ENCODE assay signal across 28 mouse cellular contexts in the genomic region with DNA sequence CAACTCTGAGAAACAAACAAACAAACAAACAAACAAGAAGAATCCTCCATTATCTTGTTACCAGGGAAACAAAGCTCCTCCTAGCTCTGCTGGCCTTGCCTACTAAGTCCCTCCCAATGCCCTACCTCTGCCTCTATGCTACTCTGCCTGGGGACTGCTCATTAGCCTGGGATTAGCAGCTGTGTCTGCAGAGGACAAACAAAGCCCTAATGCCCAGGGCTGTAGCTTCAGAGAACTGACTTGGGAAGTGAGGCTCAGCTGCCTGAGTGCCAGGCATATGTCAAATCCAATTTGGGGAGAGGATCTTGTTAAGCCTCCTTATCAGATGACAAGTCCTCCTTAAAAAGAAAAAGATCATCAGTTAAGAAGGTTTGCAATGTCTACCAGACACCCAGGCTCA. TPM values are rescaled to one million over a fixed set of nuclear protein-coding genes. Genes with fewer than 3 reads are reported as not detected.
A peak's percentile ranks its signal among the peaks of the same experiment; 100 is the strongest.
DNase-seq lines count a peak whose midpoint lies in the region; ATAC-seq and TF ChIP-seq lines count a peak whose summit lies in the region.
"Had no signal": no experiment of that assay in that cellular context is flagged by ENCODE, and none has a peak within 500 bp of the region (broad histone marks: within the 10 kb centered on the region; RNA-seq: fewer than 3 reads in every experiment).

No protein-coding gene starts in this region.

- H3K36me3 ChIP-seq in forebrain, embryonic 14.5 days (ENCODE audit: control insufficient read depth, insufficient read depth, low read length), result no peaks in the 10 kb centered on the region
- no peaks in the 10 kb centered on the region for H3K36me3 ChIP-seq in forebrain, embryonic 12.5 days (replicated peaks)
- no peaks in the 10 kb centered on the region for H3K36me3 ChIP-seq in embryonic facial prominence, embryonic 10.5 days (replicated peaks)
- H3K36me3 ChIP-seq: embryonic facial prominence, embryonic 12.5 days; hindbrain, embryonic 12.5 days; limb, embryonic 10.5 days had no signal

- no peak overlapping the region for H3K9ac ChIP-seq in forebrain, embryonic 14.5 days (ENCODE audit: low read length)
- no peak overlapping the region for H3K9ac ChIP-seq in forebrain, embryonic 12.5 days
- H3K9ac ChIP-seq: embryonic facial prominence, embryonic 12.5 days; hindbrain, embryonic 12.5 days had no signal

- TF ChIP-seq CTCF in brain, embryonic 14.5 days (IDR thresholded peaks at IDR 0.05; ENCODE audit: borderline replicate concordance, extremely low read depth, insufficient read depth, insufficient read length), result no peak

- TF ChIP-seq POLR2A in brain, embryonic 14.5 days (IDR thresholded peaks at IDR 0.05; ENCODE audit: borderline replicate concordance, extremely low read depth, insufficient read depth, insufficient read length, poor library complexity, severe bottlenecking), result no peak

- no peak overlapping the region for H3K4me3 ChIP-seq in forebrain, embryonic 14.5 days (ENCODE audit: low read depth, low read length)
- H3K4me3 ChIP-seq in forebrain, embryonic 12.5 days (replicated peaks), result no peak overlapping the region
- H3K4me3 ChIP-seq in embryonic facial prominence, embryonic 10.5 days, result no peak overlapping the region
- H3K4me3 ChIP-seq: embryonic facial prominence, embryonic 12.5 days; hindbrain, embryonic 12.5 days; layer of hippocampus, adult 2 months; limb, embryonic 10.5 days; myocyte had no signal

- H3K9me3 ChIP-seq in forebrain, embryonic 14.5 days (replicated peaks; ENCODE audit: control insufficient read depth, low read length), result no peaks in the 10 kb centered on the region
- H3K9me3 ChIP-seq in forebrain, embryonic 12.5 days, result no peaks in the 10 kb centered on the region
- no peaks in the 10 kb centered on the region for H3K9me3 ChIP-seq in embryonic facial prominence, embryonic 10.5 days
- H3K9me3 ChIP-seq: embryonic facial prominence, embryonic 12.5 days; hindbrain, embryonic 12.5 days; limb, embryonic 10.5 days had no signal

- H3K4me1 ChIP-seq in forebrain, embryonic 14.5 days (ENCODE audit: control insufficient read depth, insufficient read depth, low read length), result no peaks in the 10 kb centered on the region
- 0 out of 2 replicates have a peak, but pooled peaks cover 5% of the 10 kb centered on the region for H3K4me1 ChIP-seq in forebrain, embryonic 12.5 days
- no peaks in the 10 kb centered on the region for H3K4me1 ChIP-seq in embryonic facial prominence, embryonic 10.5 days
- H3K4me1 ChIP-seq: embryonic facial prominence, embryonic 12.5 days; limb, embryonic 10.5 days had no signal

- ATAC-seq in forebrain, embryonic 14.5 days, result no peak
- no peak for ATAC-seq in forebrain, embryonic 12.5 days (ENCODE audit: low FRiP score)
- ATAC-seq in erythroid progenitor cell, adult 5-6 weeks (replicated peaks; ENCODE audit: low FRiP score, poor library complexity, severe bottlenecking), result no peak

- DNase-seq in forebrain, embryonic 14.5 days (ENCODE audit: low spot score), result peak; percentile 2
- peak; percentile 80 for DNase-seq in brain, embryonic 14.5 days (ENCODE audit: low read depth)
- DNase-seq in embryonic facial prominence, embryonic 10.5 days (ENCODE audit: low spot score), result peak; percentile 8
- DNase-seq in retina, adult 2 months (ENCODE audit: low read depth, low spot score), result peak; percentile 9
- DNase-seq in right cerebral cortex, adult 18-20 months, result no peak
- DNase-seq: adrenal gland, postnatal 25 days; cerebellum, adult 18-20 months; cerebellum, postnatal 25 days; gastrocnemius, postnatal 25 days; kidney, adult 8-10 months; kidney, postnatal 14 days; lung, adult 18-20 months; lung, postnatal 14 days; spleen, adult 18-20 months; thymus, postnatal 25 days had no signal

- H3K27me3 ChIP-seq in forebrain, embryonic 14.5 days (replicated peaks; ENCODE audit: control insufficient read depth, insufficient read depth, low read length), result no peaks in the 10 kb centered on the region
- no peaks in the 10 kb centered on the region for H3K27me3 ChIP-seq in forebrain, embryonic 12.5 days
- no peaks in the 10 kb centered on the region for H3K27me3 ChIP-seq in embryonic facial prominence, embryonic 10.5 days (replicated peaks; ENCODE audit: low read depth, poor library complexity, severe bottlenecking)
- H3K27me3 ChIP-seq: embryonic facial prominence, embryonic 12.5 days; hindbrain, embryonic 12.5 days had no signal

- H3K27ac ChIP-seq in forebrain, embryonic 14.5 days (ENCODE audit: low read depth, low read length), result no peak overlapping the region
- H3K27ac ChIP-seq in forebrain, embryonic 12.5 days, result no peak overlapping the region
- H3K27ac ChIP-seq in embryonic facial prominence, embryonic 10.5 days (replicated peaks), result no peak overlapping the region
- H3K27ac ChIP-seq: embryonic facial prominence, embryonic 12.5 days; hindbrain, embryonic 12.5 days; layer of hippocampus, adult 2 months; limb, embryonic 10.5 days had no signal

- H3K4me2 ChIP-seq in forebrain, embryonic 14.5 days (ENCODE audit: low read length), result no peak overlapping the region
- no peak overlapping the region for H3K4me2 ChIP-seq in forebrain, embryonic 12.5 days
- H3K4me2 ChIP-seq: embryonic facial prominence, embryonic 12.5 days; hindbrain, embryonic 12.5 days had no signal

RNA-seq across cellular contexts. Expression of a gene that starts 41.9 kb away (rescaled TPM):
- polyA plus RNA-seq in forebrain, embryonic 14.5 days (2014; fragmentation: Nextera tagmentation; extraction: Ambion mirVana), result 3.8 and 5.0 TPM in 2 replicates
- polyA plus RNA-seq in forebrain, embryonic 12.5 days (2016; fragmentation: Nextera tagmentation; extraction: Ambion mirVana), result 3.2 and 3.3 TPM in 2 replicates
- 12.4 and 24.0 TPM in 2 replicates for polyA plus RNA-seq in brain, embryonic 14.5 days (2012; rRNA removed)
- polyA plus RNA-seq in embryonic facial prominence, embryonic 10.5 days (2016; fragmentation: Nextera tagmentation; extraction: Ambion mirVana), result 0.66 and 0.75 TPM in 2 replicates
- not detected in 2 replicates for total RNA-seq in erythroid progenitor cell, adult 5-6 weeks (2015; ENCODE audit: low replicate concordance)
- 0.76 TPM in 1 of 2 replicates, not detected in the other for total RNA-seq in erythroid progenitor cell, adult 5-6 weeks (2017; ENCODE audit: low replicate concordance)
- total RNA-seq: CH12.LX; gastrocnemius, postnatal 25 days; megakaryocyte, adult 5-6 weeks; MEL; neutrophil, adult 5-6 weeks had no signal
- polyA plus RNA-seq: heart, embryonic 16.5 days; liver, adult 2 months; myocyte had no signal
